Mouse (Mus musculus) left cerebral cortex, postnatal 10 days (tissue): ENCODE measurements at regions not wholly inside any gene's neighbourhood (a gene's known extent, or its start where the extent isn't known, plus 50 kb on each side); places are given as distances from the start of the nearest gene placed in this dataset.

ENCODE experiments used
- DNase-seq, 2 experiments: peaks; one replicate each; pipeline ENCODE4 v3.0.0; 2021 to 2022; ENCODE audit warnings: low spot score in 2 of 2, mixed read lengths in 1 of 2; ENCODE audit errors: extremely low spot score in 1 of 2
- intact Hi-C: fragments of 180-260 bp; cut with DNase I; formaldehyde crosslinking; loops from one replicate; pipeline ENCODE4 v1.15.1; 2025

GRCm38 (mm10) chr4:30216086-30216485 lies 1403.2 kb downstream of the Epha7 start:
- intact Hi-C loops: no loop called here
- DNase-seq: peak in 1 of 2 experiments; percentile 15

- no peak for DNase-seq
- intact Hi-C loops: no loop called here
Observed at GRCm38 (mm10) chr4:30227139-30227538, 1414.2 kb downstream of the Epha7 start.

- DNase-seq: peak in 1 of 2 experiments; percentile 15
- intact Hi-C loops: no loop called here
Observed at GRCm38 (mm10) chr4:30262101-30262500, 1449.2 kb downstream of the Epha7 start.

GRCm38 (mm10) chr4:30268026-30268425 lies 1455.1 kb downstream of the Epha7 start:
- intact Hi-C loops: no loop called here
- peak in 1 of 2 experiments; percentile 7 for DNase-seq

- no peak for DNase-seq
- intact Hi-C loops: no loop called here
Observed at GRCm38 (mm10) chr4:30270000-30270399, 1457.1 kb downstream of the Epha7 start.

GRCm38 (mm10) chr4:30312438-30312837 lies 1499.5 kb downstream of the Epha7 start:
- intact Hi-C loops: no loop called here
- DNase-seq: no peak

GRCm38 (mm10) chr4:30312956-30313355 lies 1500.0 kb downstream of the Epha7 start:
- intact Hi-C loops: no loop called here

GRCm38 (mm10) chr4:30315348-30315747 lies 1502.4 kb downstream of the Epha7 start:
- intact Hi-C loops: no loop called here
- no peak for DNase-seq

More at GRCm38 (mm10) chr4:30312956-30313355, 1500.0 kb downstream of the Epha7 start:
- DNase-seq: no peak

GRCm38 (mm10) chr4:30316995-30317394 lies 1504.1 kb downstream of the Epha7 start:
- no peak for DNase-seq
- intact Hi-C loops: no loop called here

GRCm38 (mm10) chr4:30320038-30320437 lies 1507.1 kb downstream of the Epha7 start:
- intact Hi-C loops: no loop called here
- DNase-seq: no peak

- DNase-seq: no peak
- intact Hi-C loops: no loop called here
Observed at GRCm38 (mm10) chr4:30347552-30347951, 1534.6 kb downstream of the Epha7 start.
